Mouse (Mus musculus): Measurements from ENCODE around the gene C1qtnf5.
A peak's percentile ranks its signal among the peaks of the same experiment; 100 is the strongest.

C1qtnf5 gene

DNA sequence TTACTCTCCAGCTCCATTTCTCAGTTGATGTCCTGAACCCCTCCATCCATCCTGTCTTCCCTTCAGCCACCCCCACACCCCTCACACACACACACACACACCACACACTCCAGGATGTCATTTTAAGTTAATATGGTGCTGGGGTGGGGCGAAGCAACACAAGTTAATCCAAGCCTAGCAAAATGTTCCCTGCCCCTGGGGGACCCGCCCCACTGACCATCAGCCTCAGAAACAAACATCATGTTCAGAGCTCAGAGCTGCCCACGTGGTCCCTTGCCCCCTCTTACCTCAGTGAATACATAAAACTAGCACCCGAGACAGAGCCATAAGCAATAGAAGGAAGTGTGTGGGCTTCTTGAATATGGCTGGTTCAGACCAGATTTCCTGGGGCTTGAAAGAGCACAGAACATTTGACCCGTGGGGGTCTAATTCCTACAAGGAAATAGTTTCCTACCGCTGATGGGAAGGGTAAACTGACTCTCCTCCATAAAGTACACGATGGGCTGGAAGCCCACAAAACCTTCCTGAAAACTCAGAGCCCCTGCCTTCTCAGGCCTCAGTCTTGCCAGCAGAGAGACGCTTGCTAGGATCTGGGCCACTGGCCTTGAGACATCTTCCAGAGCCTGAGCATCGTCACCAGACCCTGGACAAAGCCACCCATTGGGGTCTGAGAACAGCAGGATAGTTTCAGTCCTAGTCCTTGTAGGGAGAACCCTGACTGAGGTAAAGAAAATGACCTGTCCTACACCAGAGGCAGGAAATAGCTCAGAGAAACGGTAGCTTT is 26.9 kb upstream of the C1qtnf5 start:
- DNase-seq (ENCODE audit: extremely low spot score) = no peak

DNA sequence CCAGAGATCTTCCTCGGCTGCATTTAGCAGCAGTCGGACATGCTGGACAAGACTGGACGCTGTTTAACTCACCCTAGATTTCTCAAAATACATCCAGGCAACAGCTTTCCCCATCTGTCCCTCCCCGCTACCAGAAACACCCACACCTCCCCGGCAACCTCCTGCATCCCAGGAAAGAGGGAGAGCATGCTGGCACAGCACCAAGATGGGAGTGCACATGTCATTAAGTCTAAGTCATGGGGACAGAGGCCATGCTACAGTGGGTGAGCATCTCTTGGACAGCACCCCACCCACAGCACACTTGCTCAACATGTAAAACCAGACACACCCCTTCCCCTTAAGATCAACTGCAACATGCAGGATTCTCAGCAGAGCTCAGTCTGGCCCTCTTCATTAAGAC is 26.1 kb upstream of the C1qtnf5 start:
- no peak for DNase-seq (ENCODE audit: extremely low spot score)

DNA sequence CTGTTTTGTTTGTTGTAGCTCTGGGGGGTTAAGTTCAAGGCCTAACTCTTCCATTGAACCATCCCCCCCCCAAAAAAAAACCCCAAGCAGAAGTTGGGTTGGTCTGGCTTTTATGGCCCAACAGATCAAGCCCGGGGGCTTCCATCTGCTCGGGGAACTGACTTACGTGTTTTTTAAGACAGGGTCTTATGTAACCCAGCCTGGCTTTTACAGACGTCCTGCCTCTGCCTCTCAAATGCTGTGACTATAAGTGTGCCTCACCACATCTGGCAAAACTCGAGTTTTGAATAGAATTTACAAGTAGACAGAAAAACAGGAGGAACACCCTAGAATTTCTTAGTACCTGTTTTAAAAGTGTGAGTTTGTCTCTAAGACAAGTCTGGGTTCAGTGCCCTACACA is 25.5 kb upstream of the C1qtnf5 start:
- DNase-seq (ENCODE audit: extremely low spot score) = no peak

DNA sequence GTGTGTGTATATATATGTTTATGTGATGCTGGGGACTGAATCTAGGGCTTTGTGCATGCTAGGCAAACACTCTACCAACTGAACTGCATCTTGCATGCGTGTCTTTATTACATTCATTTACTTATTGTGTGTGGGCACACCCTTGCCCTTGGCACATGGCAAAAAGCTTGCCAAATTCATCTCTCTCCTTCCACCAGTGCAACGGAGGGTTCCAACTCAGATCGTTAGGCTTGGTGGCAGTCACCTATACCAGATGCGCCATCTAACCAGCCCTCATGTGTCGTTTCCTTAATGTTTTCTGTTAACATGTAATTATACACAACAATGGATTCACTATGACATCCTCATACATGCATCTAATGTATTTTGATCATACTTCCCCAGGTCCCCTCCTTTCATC is 24.8 kb upstream of the C1qtnf5 start:
- no peak for DNase-seq (ENCODE audit: extremely low spot score)

DNA sequence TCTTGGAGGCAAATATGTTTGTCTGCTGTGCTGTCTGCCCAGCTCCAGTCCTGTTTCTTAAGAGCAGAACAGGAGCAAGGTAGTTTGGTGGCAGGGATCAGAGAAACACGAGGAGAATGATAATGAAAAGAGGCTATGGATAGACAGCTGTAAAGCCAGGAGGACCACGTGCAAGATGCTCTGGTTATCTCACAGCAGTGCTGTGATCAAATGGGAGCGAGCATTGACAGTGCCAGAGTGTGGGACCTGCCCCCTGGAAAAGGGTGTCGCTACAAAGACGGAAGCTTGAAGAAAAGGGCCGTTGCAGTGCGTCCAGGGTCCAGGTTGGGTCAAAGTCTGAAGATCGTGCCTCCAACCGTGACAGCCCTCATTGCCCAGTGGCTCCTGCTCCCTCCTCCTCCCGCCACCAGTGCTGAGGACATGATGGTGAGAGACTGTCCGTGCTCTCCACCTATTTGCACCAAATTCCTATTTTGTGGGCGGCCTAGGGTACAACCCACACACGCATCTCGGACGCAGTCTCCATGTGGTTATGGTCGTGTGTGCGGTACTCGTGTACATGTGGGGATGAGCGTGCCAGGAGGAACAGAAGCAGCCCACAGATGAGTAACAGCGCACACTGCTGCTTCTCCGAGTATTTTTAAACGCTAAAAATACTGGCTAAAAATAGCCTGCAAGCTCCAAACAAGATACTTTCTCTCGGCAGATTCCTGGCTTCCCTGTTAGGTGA is 23.5 kb upstream of the C1qtnf5 start:
- DNase-seq (ENCODE audit: extremely low spot score) = peak; percentile 14

DNA sequence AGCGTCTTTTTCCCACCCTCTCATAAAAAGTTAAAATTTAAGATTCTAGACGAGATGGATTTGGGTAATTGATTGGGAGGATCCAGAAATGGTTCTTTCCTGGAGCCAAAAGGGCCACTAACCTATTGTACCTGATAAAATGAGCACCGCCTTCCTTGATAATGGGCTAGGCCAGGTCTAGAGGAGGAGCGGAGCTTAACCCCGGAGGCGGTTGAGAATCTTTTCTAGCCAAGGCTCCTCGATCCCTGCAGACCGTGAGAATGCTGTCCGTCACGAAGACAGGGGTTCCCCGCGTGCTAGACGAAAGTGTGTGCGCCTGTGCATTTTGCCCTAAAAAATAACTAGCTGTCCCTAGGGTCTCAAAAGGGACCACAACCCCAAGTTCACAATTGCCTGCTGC is 22.8 kb upstream of the C1qtnf5 start:
- DNase-seq (ENCODE audit: extremely low spot score) = no peak

DNA sequence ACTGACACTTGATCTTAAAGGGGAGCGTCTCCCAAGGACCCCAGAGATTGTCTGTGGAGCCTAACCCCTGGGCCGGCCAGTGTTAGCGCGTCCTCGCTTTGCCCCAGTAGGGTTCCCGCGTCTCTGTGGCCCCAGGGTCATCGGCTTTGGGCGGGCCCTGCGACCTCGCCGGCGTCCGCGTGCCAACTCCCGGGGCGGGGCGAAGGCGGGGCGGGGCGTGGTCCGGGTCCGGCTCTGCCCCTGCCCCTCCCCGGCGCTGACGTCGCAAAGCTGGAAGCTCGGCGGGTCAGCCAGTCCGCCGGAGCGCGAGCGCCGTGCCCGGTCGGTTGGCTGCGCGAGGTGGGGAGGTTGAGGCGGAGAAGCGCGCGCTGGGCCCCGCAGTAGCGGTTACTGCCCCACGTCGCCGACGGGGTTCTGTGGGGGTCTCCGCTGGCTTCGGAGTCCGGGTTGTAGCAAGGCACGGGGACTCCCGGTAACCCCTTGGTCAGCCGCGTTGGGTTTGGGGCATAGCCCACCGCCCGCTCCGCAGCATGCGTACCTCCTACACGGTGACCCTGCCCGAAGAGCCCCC is 22.3 kb upstream of the C1qtnf5 start:
- peak; percentile 97 for DNase-seq (ENCODE audit: extremely low spot score)

DNA sequence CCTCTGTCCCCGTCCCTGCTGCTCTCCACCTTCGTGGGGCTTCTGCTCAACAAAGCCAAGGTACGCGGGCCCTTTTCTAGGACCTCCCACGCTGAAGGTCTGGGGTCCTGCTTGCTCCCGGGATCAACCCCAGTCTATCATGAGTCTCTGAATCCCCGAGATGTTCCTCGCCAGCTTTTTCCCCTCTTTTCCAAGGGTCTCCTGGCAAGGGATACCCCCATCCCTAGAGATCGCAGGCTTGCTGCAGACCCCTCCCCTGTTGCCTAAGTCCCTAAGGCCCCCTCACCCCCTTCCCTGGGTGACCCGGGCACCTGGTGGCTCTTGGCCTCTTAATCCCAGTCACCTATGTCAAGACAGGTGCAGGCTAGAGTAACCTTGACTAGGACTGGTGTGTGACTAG is 21.8 kb upstream of the C1qtnf5 start:
- DNase-seq (ENCODE audit: extremely low spot score) = no peak

DNA sequence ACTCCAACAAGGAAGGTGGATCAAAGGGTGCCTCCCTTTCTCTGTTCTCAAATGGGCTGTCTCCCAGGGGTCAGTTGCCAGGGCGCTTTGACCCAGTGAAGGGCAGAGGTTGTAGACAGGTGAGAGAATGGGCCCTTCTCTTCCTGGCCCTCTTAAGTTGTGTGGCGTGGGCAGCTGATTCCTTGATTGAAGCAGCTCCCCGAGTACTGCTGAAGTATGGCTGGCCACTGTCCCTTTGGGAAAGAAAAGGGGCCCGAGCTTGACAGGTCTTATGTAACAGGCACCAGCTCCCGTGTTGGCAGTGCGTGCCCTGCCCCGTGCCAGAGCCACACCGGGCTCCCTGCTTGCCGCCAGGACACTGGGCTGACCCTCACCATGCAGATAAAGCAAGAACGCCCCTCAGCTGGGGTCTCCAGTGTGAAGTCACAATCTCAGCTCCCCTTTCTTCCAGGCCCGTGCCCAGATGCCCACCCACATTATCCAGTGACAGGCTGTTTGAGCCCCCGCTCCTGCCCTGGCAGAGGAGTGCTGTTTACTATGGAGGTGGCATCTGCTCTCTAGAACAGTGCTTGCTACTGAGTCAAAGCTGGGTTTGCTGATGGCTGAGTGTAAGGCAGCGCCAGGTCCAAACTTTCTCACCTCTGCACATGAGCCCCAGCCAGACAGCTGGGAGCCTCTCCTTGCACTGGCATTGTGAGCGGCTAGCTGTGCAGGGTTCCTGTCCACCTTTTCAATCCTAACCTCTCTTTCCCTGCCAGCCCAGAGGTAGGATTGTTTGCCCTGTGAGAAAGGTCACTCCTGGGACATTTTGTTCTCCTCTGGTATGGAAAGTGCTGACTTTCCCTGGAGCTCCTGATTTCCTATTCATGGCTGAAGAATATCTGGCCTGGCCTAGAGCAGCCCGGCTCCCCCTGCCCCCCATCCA is 21.0 kb upstream of the C1qtnf5 start:
- no peak for DNase-seq (ENCODE audit: extremely low spot score)

DNA sequence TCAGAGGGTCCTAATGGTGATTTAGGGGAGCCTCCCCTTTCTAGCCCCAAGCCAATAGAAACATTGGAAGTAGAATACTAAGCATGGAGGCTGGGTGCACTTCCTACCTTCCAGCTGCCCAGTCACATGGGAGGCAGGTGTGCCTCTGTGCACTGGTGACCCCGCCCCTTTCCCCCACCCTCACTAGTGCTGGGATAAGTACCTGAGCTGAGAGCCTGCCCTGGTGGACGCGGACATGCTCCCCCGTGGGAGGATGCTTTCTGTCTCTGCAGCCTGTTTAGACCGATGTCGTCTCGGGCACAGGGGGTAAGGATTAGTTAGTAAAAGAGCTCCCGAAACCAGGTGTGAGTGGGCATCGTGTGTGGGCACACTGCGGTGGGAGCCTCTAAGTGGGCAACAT is 20.1 kb upstream of the C1qtnf5 start:
- DNase-seq (ENCODE audit: extremely low spot score) = no peak

DNA sequence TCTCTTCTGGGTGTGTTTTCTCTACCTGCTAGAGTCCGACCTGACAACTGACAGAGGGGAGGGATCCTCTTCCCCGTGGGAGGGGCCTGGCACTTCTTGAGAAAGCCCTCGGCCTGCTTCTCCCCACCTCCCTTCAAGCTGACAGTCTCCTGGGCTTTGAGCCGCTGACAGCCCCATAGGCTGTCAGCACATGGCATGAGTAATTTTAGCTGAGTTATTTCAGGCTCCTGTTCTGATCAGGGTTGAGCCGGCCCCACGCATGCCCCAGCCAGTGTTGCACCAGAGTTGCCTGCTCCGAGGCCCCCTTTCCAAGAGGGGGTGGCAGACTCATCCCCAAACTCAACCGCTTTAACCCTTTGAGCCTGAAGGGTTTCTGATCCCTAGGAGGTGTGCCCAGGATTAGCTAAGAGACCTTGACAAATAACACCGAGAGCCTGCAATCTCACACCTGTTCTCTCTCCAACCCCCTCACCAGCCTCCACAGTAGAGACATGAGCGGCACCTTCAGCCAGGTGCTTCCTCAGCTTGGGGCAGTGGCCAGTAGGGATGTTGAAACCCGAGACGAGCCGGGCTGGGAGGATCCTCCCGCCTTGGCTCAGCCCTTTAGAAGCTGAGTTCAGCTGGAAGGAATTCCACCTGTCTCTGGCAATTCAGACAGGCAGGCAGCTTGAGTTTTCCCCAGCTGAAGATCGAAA is 19.1 kb upstream of the C1qtnf5 start:
- DNase-seq (ENCODE audit: extremely low spot score) = peak; percentile 15

DNA sequence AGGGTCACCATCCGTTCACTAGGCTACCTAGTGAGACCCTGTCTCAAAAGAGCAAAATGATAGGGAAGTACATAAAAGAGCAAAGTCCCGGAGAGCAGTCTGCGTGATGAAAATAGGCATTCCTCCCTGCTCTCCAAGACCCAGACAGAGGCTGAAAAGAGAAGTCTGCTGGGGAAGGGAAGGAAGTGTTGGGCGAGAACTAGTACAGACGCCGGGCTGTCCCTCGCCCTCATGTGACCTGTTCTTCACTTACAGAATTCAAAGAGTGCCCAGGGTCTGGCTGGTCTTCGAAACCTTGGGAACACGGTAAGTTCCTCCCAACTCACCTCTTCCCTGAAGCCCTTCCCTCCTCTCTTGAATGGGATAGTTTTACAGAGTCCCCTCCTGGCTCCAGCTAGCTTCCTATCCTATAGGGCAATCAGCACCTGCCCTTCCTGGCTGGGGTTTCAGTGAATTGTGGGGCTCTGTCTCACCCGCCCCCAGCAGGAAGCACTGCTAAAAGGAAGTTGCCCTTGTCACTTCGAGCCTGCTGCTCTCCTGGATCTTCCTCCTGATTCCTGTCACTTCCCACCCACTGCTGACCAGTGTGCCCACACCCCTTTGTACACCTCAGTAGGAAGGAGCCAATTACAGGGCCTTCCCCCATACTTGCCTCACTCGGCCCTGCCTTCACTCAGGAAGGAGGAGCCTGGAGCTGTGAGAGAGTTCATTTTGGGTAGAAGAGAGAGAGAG is 18.0 kb upstream of the C1qtnf5 start:
- DNase-seq (ENCODE audit: extremely low spot score) = no peak

DNA sequence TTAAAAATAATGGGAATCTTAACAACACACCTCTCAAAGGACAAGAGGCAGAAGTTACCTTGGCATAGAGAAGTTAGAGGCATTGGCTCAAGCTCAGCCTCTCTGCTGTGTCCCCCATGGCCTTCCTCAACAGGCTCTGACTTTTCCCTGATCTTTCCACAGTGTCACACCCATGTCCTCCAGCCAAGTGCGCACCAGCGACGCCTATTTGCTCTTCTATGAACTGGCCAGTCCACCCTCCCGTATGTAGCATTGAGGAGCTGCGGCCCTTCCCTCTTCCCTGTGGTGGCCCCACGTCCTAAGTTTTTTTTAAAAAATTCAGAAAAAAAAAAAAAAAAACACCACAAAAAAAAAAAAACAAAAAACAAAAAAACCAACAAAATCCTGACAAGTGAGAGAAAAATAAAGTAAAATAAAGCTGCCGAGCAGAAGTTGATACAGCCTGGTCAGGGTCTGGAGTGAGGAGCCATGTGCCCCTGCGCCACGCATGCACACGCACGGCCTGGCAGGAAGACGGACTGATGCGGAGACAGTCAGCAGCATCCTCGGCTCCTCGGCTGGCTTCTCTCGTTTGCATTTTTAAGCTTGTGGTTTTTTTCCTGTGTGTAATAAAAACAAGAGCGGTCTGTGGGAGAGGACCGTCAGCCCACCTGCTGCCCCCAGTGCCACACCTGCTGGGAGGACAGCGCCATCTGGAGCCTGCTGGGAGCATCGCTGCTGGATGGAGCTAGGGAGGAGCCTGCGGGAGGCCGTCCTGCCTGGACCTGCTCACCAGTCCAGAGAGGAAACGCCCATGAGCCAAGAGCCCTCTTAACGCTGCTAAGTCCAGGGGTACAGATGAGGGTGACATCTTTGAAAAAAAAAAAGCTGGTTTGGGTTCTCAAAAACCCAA is 13.2 kb upstream of the C1qtnf5 start:
- DNase-seq (ENCODE audit: extremely low spot score) = peak; percentile 80

DNA sequence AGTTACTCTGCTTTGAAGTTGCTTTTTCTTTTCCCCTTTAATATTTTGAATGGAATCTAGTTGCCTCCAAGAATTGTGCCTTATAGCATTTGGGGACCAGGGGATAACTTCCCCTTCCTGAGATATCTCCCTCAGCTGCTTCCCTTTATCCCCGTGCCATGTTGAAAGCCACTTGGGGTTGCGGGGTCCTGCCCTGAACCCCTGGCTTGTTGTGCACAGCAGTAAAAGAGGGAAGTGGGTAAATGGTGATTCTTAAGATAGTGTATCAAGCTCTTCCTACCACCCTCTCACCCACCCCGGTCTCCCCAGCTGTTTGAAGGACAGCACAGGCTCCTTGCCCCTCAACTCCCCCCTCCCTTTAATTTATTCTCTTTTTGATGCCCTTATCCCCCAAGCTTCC is 12.3 kb upstream of the C1qtnf5 start:
- DNase-seq (ENCODE audit: extremely low spot score) = no peak

DNA sequence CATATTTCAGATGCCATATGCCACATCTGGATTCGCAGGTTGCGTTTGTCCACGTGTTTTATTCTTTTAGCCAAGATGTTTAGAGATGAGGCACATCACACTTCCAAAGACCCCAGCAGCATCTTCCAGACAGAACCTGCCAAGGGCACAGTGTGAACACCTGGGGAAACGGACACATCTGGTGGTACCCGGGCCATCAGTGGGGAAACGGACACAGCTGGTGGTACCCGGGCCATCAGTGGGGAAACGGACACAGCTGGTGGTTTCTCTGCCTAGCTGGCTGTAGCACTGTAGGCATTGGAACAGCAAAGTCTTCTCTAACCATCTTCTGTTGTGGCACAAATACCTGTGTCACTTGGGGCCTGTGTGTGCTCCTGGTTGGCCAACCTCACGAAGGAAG is 11.3 kb upstream of the C1qtnf5 start:
- DNase-seq (ENCODE audit: extremely low spot score) = no peak

DNA sequence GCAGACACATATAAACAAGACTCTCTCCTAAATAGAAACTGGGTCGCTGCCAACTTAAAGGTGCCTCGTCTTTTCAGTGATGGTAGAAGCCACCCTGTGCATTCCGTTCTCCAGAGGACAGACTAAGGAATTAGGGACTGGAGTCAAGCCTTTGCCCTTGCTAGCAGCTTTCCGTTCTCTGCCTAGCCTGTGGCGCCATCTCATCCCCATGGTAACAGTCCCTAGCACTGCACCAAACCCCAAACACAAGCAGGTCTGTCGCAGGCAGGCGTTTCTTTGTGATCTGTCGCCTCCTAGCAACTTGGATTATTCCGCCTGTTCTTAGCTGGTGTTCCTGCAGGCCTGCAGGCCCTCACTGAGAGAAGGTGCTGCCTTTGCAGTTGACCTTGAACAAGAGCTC is 10.5 kb upstream of the C1qtnf5 start:
- no peak for DNase-seq (ENCODE audit: extremely low spot score)

DNA sequence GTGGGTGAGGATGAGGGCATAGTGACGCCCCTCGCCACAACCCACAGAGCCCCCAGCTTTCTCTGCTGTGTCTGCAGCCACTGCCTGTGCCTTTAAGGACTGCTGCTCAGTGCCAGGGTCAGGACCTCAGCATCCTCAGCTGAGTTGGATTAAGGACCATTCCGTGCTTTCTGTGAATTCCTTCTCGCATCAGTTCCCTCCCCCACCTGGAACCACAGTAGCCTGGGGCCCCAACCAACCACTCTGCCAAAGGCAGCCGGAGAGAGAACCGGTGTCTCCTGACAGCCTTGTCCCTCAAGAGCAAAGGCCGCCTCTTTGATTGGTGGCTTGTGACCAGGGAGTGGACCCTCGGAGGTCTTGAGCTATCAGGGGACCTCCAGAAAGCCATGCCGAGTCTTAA is 5.6 kb upstream of the C1qtnf5 start, which contains the start of gene Mfrp:
TSS of gene Mfrp (plus strand) at position 240 of the 400 bp plus-strand sequence.
- no peak for DNase-seq (ENCODE audit: extremely low spot score)

DNA sequence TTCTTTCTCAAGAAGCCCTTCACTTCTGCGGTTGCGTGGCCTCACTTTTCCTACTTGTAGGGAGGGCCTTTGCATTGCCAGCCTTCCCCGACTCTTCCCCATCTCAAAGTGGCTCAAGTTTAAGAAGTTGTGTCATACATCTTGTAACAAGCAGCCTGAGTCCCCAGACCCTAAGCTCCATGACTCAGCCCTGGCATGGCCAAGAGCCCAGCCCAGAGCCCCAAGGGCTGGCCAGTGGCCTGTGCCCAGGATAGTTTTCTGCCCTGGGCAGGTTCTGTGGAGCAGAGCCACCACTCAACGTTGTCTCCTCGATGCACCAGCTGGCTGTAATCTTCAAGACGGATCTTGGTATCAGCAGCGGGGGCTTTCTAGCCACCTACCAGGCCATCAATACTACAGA is 2.2 kb upstream of the C1qtnf5 start:
- DNase-seq (ENCODE audit: extremely low spot score) = no peak

DNA sequence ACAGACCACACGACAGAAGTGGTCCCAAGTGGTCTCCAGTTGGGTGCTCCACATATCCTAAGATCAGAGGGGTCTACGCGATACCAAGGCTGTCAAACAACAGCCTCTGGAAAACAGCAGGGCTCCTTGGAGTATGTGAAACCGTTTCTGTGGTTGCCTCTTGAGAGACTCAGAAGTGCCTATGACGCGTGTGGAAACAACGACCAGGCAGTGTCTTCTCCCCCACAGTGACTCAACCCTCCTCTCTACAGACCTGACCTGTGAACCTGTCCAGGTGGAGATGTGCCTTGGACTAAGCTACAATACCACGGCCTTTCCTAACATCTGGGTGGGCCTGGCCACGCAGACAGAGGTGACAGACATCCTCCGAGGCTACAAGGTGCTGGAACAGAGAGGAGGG is 1.3 kb upstream of the C1qtnf5 start:
- DNase-seq (ENCODE audit: extremely low spot score) = no peak

DNA sequence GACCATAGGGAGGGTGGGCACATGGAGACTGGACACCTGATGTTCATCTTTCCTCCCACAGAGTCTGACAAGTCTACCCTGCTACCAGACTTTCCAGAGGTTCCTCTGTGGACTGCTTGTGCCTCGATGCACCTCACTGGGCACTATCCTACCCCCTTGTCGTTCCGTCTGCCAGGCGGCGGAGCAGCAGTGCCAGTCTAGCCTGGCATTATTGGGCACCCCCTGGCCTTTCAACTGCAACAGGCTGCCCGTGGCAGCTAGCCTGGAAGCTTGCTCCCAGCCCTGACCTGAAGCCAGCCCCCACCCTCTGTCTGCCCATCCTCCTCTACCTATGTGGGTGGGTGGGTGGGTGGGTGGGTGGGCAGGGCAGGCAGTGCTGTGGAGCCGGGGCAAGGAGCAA is 863 bp upstream of the C1qtnf5 start:
- DNase-seq (ENCODE audit: extremely low spot score) = no peak
